Mouse (Mus musculus) heart, postnatal 0 days (tissue): Measurements from ENCODE around the gene Spdef. TPM values are rescaled to one million over a fixed set of nuclear protein-coding genes. Genes with fewer than 3 reads are reported as not detected.
A peak's percentile ranks its signal among the peaks of the same experiment; 100 is the strongest.

Experiments used
- ATAC-seq: fragments of 200-750 bp; cut with Nextera tagmentation; 2 replicates; pipeline ENCODE4 v1.8.0; 2017; ENCODE audit warnings: low read depth, moderate number of reproducible peaks, moderate library complexity; ENCODE audit not compliant: insufficient read depth
- DNase-seq: peaks from one replicate; pipeline ENCODE4 v3.0.0-alpha.2; 2016; ENCODE audit warnings: low spot score
- H3K27ac ChIP-seq: fragments of 300-500 bp; sonication (generic); 2 replicates; pipeline ENCODE4 v1.5.1; 2014; ENCODE audit warnings: low read depth, mild to moderate bottlenecking
- H3K27me3 ChIP-seq: fragments of 300-500 bp; sonication (generic); 2 replicates; pipeline ENCODE4 v1.6.1; 2014; ENCODE audit warnings: low read length, mixed read lengths; ENCODE audit not compliant: control insufficient read depth, insufficient read depth
- H3K36me3 ChIP-seq: fragments of 300-500 bp; sonication (generic); replicated peaks from 2 replicates; pipeline ENCODE4 v1.6.1; 2014; ENCODE audit warnings: low read length, mixed read lengths; ENCODE audit not compliant: control insufficient read depth, insufficient read depth
- H3K4me1 ChIP-seq: fragments of 300-500 bp; sonication (generic); 2 replicates; pipeline ENCODE4 v1.6.1; 2014; ENCODE audit warnings: antibody characterized with exemption; ENCODE audit not compliant: control insufficient read depth, insufficient read depth
- H3K4me2 ChIP-seq: fragments of 300-500 bp; sonication (generic); 2 replicates; pipeline ENCODE4 v1.6.1; 2014; ENCODE audit warnings: low read depth, mild to moderate bottlenecking, low read length, moderate library complexity
- H3K4me3 ChIP-seq: fragments of 300-500 bp; sonication (generic); 2 replicates; pipeline ENCODE4 v1.5.1; 2014; ENCODE audit warnings: low read depth, low read length
- H3K9ac ChIP-seq: fragments of 300-500 bp; sonication (generic); replicated peaks from 2 replicates; pipeline ENCODE4 v1.6.1; 2014; ENCODE audit warnings: low read depth, low read length, mixed read lengths
- H3K9me3 ChIP-seq: fragments of 300-500 bp; sonication (generic); replicated peaks from 2 replicates; pipeline ENCODE4 v1.6.1; 2016; ENCODE audit warnings: low read length; ENCODE audit not compliant: control insufficient read depth
- CTCF ChIP-seq: IDR thresholded peaks from 2 replicates; pipeline ENCODE4 v1.5.1; 2016; ENCODE audit warnings: antibody characterized with exemption, control low read depth, low read depth
- EP300 ChIP-seq: IDR thresholded peaks from 2 replicates; pipeline ENCODE4 v1.6.1; 2016; ENCODE audit warnings: antibody characterized with exemption, low read depth
- WGBS: fragments of 180-500 bp; shearing (Covaris S2); extraction: QIAGEN DNeasy Blood & Tissue Kit; methylation state at CpG from one replicate; pipeline ENCODE4 v1.1.7; 2014; 5-methylcytosine and 5-hydroxymethylcytosine counted together
- polyA plus RNA-seq: library from polyadenylated mRNA; unstranded; fragments of >200 nt; fragmentation: Nextera tagmentation; extraction: Ambion mirVana; gene quantifications from 2 replicates; pipeline ENCODE4 v1.2.1, GENCODE M21; 2015
- total RNA-seq: library from RNA; depleted of rRNA; stranded (reverse); fragments of >200 nt; gene quantifications from 2 replicates; pipeline ENCODE4 v1.2.3, GENCODE M21; 2014; ENCODE audit warnings: low replicate concordance; rRNA removed

Gene Spdef
- total RNA-seq, result 0.15 and 5.1 TPM in 2 replicates
- 0.22 and 0.26 TPM in 2 replicates for polyA plus RNA-seq

DNA sequence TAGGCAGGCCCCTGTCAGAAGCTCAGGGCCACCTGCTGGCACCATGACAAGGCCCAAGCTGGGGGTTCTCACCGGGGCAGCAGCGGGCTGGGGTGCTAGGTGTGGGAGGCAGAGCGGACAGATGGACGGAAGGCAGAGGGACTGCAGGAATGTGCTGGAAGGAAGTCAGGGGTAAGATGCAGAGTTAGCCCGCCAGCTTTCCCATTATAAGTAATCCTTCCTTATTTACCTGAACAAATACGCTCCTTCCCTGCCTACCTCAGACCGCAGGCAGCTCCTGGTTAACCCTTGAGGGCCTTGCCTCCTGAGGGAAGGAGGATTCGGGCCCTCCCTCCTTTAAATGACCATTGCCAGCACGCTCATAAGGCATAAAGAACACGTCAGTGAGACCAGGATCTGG lies at the start of gene Spdef:
Gene Spdef (minus strand): TSS at position 186 of the 400 bp plus-strand sequence.
- DNase-seq (no peak), ATAC-seq (no peak)
- Histone ChIP-seq H3K9ac (no peak within 1 kb of the TSS), H3K4me3 (no peak within 1 kb of the TSS), H3K27me3 (peaks cover 2% of the 10 kb centered on the region; the same call in 1 of the 2 replicates), H3K4me1 (no peaks in the 10 kb centered on the region), H3K4me2 (no peak within 1 kb of the TSS), H3K27ac (no peak within 1 kb of the TSS), H3K9me3 (no peaks in the 10 kb centered on the region), H3K36me3 (no peaks in the 10 kb centered on the region)
- WGBS, result 80% methylated on average over 10 of the region's 10 CpGs
- TF ChIP-seq CTCF (no peak), EP300 (no peak)

- ATAC-seq, result 0 out of 2 replicates have a peak, but pooled peaks have one; percentile 27
- WGBS, result 69% methylated on average over 6 of the region's 6 CpGs
- Histone ChIP-seq H3K9me3 (no peaks in the 10 kb centered on the region), H3K4me2 (no peak overlapping the region), H3K4me3 (no peak overlapping the region), H3K36me3 (peaks cover 17% of the 10 kb centered on the region; the same call in 1 of the 2 replicates), H3K27me3 (no peaks in the 10 kb centered on the region), H3K9ac (no peak overlapping the region), H3K4me1 (peaks cover 9% of the 10 kb centered on the region; the same call in 1 of the 2 replicates), H3K27ac (no peak overlapping the region)
- DNase-seq, result no peak
- TF ChIP-seq EP300 (no peak), CTCF (no peak)
Measured at GRCm38 (mm10) chr17:27777823-27778222, 49.1 kb upstream of the Spdef start.

DNA sequence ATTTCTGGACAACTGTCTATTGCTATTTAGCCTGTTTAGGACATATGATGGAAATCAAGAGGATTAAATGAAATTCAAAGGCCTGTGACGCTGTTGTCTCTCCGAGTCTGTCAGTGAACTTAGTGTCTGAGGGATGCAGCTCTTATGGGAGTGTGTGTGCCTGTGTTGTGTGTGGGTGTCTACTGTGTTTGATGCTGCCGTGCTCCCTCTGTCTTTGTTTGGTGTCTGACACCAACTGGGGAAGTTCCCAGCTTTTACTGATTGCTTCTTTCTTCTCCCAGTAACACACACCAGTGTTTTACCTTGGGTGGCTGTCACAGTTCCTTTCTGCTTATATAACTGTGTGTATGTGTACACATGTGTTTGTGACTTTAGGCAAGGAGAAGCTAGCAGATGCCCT lies 45.4 kb upstream of the Spdef start:
- WGBS, result 70% methylated on average over 3 of the region's 3 CpGs
- ATAC-seq (no peak), DNase-seq (no peak)
- H3K4me1 ChIP-seq, result 0 out of 2 replicates have a peak, but pooled peaks cover 3% of the 10 kb centered on the region
- TF ChIP-seq EP300 (no peak), CTCF (no peak)
- no peak overlapping the region for H3K4me3 ChIP-seq
- H3K27ac ChIP-seq, result no peak overlapping the region
- H3K9ac ChIP-seq, result no peak overlapping the region; the same call in 1 of the 2 replicates
- H3K9me3 ChIP-seq, result no peaks in the 10 kb centered on the region
- H3K27me3 ChIP-seq, result no peaks in the 10 kb centered on the region
- peaks cover 7% of the 10 kb centered on the region; the same call in 1 of the 2 replicates for H3K36me3 ChIP-seq
- no peak overlapping the region for H3K4me2 ChIP-seq

- ATAC-seq, result no peak
- Histone ChIP-seq H3K27ac (no peak overlapping the region), H3K4me2 (no peak overlapping the region), H3K27me3 (no peaks in the 10 kb centered on the region), H3K4me1 (no peaks in the 10 kb centered on the region), H3K9ac (no peak overlapping the region), H3K36me3 (peaks cover 16% of the 10 kb centered on the region; the same call in 1 of the 2 replicates), H3K4me3 (no peak overlapping the region), H3K9me3 (no peaks in the 10 kb centered on the region)
- DNase-seq, result no peak
- 80% methylated on average over 6 of the region's 6 CpGs for WGBS
- TF ChIP-seq EP300, result no peak
Measured at GRCm38 (mm10) chr17:27771616-27772015, 42.9 kb upstream of the Spdef start.

DNA sequence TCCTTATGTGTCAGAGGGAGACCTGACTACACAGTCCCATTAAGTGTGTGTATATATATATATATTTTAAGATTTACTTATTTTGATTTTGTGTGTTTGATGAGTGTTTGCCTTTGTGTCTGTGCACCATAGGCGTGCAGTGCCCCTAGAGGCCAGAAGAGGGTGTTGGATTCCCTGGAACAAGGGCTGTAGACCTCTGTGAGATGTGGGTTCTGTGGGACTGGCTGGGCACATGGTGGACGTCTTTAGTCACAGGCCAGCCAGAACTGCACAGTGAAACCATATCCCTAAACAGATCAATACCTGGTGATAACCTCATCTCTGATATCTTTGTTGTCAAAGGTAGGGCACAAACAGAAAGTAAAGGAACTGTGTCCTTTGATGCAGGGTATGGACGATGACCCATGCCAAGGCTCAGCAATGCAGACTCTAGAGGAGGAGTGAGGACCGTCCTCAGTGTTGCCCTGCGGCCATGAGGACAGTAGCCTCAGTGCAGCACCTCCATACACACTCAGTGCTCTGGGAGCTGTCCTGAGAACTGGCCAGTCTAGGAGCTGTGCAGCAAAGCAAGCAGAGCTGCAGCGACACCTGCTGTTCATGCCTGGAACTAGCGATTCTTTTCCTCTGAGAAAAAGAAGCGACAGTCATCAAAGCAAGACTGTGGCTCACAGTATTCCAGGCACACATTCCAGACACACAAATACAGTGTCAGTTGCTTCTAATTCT lies 40.2 kb upstream of the Spdef start:
- H3K4me2 ChIP-seq, result no peak overlapping the region
- H3K4me3 ChIP-seq, result no peak overlapping the region
- peaks cover 31% of the 10 kb centered on the region for H3K36me3 ChIP-seq
- TF ChIP-seq EP300 (no peak), CTCF (peak; percentile 77)
- WGBS, result 65% methylated on average over 8 of the region's 8 CpGs
- DNase-seq (peak; percentile 22), ATAC-seq (peak; percentile 75; the same call in 1 of the 2 replicates)
- H3K4me1 ChIP-seq, result no peaks in the 10 kb centered on the region
- 0 out of 2 replicates have a peak, but pooled peaks cover 4% of the 10 kb centered on the region for H3K9me3 ChIP-seq
- H3K27me3 ChIP-seq, result no peaks in the 10 kb centered on the region
- no peak overlapping the region for H3K9ac ChIP-seq
- H3K27ac ChIP-seq, result no peak overlapping the region
